Mouse (Mus musculus) cerebellum, adult (tissue): ENCODE measurements around the gene Foxl2.

Experiments
- ATAC-seq: cut with Nextera tagmentation; 2 replicates; pipeline ENCODE4 v1.9.2; 2017; ENCODE audit warnings: mild to moderate bottlenecking, moderate library complexity, mixed read lengths; ENCODE audit not compliant: insufficient number of reproducible peaks, low FRiP score, low TSS enrichment

Foxl2 gene

DNA sequence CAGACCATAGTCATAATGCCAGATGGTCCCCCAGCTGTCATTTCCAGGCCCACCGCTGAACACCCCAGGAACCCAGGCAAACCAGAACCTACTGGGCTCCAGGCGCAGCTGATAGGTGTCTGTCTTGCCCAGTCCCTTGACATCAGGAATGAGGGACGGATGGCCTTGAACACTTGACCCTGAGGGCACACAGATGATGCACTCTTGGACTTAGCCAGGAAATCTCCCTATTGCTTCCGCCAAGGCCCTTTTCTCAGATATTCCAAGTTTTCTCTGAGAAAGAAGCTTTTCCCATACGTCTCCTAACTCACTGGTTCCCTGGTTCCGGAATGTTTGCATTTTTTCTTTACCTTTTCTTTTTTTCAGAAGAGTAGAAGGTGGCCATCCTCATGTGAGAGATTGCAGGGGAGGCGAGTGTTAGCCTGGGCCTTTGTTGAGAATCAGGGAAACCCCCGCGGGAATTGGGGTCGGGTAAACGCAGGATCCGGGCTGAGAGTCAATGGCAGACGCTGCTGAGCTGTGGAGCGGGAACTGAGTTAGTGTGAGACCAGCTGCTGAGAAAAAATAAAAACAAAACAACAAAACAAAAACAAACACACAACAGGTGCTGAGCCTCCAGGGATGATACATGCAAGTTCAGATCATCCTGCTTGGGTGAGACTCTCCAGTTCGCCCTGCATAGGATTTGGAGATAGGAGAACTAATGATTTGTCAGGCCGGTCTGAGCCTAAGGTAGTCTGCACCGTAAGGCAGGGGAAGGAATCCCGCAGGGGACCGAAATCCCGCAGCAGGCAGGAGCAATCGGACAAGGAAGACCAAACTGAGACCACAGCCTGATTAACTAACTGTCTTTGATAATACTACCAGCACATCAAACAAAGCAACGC is 6.7 kb downstream of the Foxl2 start:
- ATAC-seq = no peak

DNA sequence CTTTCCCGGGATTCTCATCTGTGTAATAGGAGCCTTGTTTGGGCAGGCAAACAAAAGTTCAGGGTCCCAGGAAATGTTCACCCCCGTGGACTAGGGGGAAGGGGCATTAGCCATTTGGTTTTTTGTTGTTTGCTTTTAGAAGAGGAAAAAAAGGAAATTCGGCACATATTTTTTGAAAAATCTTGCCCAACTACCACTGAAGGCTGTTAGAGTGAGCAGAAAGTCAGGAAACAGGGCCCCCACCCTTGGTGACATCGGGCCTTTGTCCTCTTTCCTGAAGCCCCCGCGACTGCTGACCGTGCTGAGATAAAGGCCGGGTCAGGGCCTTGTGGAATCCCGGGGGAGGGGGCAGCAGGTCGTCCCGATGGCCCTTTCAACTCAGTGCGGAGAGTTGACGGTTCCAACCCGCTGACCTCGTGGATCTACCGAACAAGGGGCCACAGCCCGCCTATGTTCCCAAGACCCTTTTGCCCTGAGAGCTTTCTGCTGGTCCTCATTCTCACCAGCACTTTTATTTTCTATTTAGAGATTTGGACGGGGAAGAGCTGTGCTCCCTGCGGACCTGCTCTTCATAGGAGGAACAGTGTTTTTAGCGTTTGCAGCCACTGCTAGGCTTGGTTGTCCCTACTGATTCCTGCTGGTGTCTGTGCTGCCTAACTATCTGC is 7.5 kb downstream of the Foxl2 start:
- ATAC-seq = no peak

DNA sequence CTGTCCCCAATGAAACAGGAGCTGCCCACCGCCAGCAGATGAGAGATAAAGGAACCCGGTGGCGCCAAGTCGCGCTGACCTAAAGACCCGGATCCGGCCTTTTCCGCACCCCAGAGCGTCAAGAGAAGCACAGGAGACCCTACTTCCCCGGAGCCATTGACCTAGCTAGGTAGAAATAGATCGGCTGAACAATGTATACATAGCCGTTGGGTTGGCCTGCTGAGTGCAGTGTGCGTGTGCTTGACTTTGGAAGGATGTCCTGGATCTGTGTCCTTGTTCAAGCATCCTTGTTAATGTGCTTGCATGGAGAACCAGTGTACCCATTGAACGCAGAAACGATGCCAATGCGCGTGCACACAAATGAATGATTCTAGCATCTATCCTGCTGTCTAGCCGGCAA is 8.6 kb downstream of the Foxl2 start:
- ATAC-seq = no peak

DNA sequence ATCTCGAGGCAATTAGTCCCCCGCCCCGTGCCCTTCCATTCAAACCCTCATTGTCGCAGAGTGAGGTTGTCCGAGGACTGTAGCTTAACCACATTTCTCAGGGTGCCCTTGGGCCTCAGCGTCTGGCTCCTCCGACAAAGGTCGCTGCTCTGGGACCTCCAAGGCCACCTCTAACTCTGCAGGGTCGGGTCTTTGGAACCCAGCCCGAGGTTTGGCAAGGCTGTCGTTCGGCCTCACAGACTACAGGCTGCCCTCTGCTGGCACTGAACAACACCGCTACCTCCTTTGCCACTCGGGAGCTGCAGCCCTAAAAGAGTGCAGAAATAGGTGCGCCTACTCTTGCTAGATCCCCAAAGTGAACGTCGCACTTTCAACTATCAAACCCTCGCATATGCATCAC is 10.0 kb downstream of the Foxl2 start:
- ATAC-seq = no peak

DNA sequence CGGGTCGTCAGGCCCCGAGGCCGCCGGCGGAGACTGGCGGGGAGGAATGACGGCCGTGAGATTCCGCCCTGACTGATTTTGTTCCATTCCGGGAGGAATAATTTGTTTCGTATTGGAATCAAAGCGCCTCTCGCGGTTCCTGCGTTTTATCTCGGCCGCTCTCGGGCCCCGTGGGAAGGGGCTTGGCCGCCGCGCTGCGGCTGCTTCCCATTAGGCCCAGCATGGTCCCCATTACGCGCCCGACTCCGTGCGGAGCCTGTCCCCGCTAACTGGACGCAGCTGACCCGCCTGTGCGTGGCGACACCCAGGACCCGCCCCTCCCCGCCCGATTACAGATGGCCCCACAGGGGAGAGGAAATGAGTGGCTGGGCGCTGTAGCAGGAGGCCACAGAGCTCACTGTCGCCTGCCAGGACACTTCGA is 18.0 kb downstream of the Foxl2 start:
- no peak; the same call in 1 of the 2 replicates for ATAC-seq

DNA sequence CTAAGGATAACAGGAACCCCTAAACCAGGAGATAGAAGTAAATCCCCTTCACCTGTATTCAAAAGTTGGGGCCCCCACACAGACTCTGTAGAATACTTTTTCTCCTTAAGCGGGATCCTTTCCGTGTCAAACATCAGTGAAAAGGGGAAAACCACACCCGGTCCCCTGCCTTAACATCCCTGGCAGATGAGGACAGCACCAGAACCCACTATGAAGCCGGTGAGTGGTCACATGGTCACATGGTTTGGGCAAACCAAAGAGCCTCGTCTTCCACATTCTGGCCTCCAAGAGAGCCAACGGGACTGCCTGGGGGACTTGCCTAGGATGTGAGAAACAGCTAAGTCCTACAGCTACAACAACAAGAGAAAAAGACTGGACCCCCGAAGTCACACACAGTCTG is 18.5 kb downstream of the Foxl2 start:
- ATAC-seq = no peak

DNA sequence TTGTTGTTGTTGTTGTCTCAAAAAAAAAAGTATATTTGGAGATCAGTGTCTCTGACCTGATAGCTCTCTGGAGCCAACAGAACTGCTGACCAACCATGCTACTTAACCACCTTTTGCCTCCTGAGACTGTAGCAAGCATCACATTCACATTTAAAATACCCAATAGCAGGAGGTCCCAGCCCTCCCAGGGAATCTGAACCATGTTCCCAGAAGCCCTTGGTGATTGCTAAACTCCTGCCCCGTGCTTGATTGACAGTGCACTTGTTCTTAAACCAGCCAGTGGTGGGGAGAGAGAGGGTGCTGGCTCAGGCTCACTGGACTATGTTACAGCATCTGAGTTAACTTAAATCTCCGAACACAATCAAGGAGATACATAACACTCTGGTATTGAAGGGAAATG is 19.8 kb downstream of the Foxl2 start:
- ATAC-seq = no peak

DNA sequence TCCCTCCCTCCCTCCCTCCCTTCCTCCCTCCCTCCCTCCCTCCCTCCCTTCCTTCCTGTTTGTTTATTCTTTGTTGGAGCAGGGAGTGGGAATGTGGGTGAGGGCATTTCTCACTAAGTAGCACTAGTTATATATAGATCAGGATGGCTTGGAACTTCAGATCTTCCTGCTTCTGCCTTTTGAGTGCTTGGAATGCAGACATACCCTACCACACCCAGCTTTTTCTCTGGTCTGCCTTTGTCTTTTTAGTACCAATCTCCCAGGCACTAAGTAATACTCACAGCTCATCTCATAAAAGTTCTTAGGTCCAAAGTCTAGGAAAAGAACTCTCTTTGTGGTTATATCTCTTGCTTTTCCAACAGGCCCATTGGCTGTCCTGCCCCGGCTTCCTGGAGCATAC is 21.0 kb downstream of the Foxl2 start:
- ATAC-seq = no peak

DNA sequence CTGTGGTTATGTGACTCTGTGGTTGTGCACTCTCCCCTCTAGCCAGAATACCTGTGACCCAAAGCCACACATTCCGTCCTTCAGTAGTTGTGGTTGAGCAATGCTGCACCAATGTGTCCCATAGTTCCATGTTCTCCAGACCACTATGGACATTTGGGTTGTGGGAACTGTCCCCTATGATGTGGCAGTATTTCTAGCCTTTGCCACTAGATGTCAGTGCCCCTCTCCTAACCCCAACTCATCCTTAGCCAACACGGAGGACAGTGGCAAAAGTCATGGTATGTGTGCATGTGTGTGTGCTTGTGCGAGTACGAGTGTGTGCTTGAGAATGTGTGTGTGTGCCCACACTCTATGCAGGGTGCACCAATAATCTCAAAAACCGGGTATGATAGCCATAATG is 21.4 kb downstream of the Foxl2 start:
- ATAC-seq = no peak

DNA sequence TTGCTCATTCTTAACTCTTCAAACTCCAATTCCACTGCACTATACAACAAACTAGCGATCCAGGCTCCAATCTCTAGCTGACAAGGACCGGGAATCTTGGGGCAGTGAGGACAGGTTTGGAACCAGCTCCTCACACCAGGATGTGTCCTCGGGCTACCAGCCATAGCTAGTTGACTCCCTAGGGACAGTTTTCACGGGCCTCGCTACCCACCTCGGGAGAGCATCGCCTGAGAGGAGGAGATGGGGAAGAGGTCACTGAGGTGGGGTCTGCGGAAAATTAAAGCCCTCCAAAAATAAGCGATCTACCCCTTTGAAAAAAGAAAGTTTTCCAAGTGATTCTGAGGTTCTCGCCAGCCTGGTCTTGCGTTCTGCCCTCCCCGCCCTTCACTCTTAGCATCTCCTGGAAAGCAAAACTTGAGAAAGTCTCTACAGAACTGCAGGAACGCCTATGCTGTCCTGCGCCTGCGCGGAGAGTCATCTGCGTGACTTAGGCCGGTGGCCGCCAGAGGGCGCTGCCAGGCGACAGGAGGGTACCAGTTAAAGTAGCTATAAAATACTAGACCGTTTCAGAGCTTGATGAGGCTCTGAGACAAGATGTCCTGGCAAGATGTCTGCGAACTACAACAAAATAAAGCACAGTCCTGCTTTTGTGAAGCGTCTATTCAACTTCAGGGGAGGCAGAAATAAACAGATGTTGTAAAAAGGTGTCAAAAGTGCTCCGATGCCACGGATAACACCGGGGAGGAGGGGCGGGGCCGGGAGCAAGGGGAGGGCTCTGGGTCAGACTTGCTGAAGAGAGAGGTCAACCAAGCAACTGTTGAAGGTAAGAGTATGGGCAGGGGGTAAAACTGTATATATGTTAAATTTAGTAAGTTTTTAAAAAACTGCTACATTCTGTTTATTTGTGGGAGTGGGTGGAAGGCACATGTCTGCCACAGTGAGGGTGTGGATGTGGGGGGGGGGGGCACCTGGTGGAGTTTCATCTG is 24.6 kb downstream of the Foxl2 start:
- peak; percentile 78; the same call in 1 of the 2 replicates for ATAC-seq

DNA sequence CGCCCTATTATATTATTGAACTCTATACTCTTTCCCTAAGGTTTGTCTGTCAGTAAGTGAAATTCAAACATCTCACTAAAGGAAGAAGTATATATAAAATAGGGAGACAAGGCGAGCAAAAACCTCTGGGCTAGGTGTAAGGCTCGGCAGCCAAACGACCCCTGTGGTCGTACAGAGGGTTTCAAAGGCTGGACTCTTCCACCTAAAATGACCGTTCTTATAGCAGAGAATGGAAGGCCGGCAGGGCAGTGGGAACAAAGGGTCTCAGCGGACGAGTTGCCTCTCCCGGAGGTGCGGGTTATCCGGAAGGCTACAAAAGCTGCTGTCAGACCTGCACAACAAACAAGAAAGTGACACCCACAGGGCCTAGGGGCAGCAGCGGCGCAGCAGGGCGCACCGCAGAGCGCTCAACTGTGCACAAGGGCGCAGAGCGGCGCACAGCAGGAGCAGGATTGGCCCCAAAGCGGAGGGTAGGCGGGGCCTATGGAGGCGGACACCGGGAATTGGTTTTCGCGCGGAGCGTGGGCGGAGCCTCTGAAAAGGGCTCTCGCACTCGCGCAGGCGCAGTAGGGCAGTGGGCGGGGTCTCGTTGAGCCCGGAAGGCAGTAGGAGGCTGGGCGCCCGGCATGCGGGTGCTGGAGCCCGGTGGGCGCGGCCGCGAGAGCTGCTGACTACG is 30.9 kb downstream of the Foxl2 start, which contains the start of gene Faim:
Faim (plus strand) TSS at position 574 of the 676 bp plus-strand sequence.
- peak; percentile 91 for ATAC-seq

DNA sequence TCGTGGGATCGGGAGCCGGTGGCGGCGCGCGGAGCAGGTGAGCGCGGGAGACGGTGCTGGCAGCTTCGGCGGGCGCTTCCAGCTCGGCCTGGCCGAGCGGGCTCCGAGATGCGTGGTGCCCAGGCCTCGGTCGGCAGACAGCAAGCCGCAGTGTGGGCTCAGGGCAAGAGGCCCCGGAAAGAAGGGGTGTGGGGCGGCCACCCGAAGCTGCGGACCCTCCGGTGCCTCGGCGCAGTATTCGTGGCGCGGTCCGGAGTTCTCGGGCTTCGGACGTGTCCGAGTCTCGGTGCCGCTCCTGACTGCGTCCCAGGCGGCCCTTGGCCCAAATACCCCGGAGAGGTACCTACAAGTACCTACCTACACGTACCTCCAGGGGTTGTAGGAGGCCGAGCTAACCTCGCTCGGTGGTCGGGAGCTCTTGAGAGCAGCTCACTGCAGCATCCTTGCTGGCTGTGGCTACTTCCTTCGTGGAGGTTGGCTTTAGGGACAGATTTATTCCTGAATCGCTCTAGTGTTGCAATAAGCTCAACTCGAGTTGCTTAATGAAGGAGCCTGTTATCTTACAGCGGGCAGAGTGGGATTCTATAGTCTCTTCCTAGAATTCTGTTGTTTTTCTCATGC is 31.5 kb downstream of the Foxl2 start:
- peak; percentile 72; the same call in 1 of the 2 replicates for ATAC-seq

DNA sequence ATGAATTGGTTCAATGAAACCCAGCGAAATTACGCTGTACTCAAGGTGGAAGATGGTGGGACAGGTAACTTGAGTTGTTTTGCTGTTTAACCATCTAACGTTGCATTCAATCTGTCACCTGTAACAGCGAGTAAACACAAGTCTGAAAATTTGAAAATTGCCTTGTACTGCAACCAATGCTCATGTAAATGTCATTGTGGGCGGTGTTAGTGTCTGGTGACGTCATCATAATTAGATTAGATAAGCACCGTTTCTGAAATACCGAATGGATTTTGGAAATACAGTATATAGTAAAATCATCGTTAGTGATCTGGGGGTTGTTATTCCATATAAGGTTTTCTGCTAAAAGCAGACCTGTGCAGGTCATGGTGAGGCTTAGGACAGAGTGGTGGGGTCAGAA is 32.0 kb downstream of the Foxl2 start:
- no peak for ATAC-seq

DNA sequence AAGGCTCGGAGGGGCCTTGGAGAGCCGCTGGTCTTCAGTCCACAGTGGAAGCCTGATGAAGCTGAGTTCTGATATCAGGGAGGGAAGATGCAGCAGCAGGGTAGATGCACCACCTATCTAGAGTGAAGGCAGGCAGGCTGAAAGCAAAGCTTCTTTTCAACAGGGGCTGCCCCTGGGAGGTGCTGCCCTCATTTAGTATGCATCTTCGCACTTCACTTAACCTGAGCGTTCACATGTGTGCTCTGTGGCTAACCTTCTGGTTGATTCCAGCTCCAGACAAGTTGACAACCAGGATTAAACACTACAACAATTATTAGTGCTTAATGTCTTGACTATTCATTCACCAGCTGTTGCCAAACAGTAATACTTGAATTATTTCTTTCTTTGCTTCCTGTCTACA is 39.0 kb downstream of the Foxl2 start:
- no peak for ATAC-seq

DNA sequence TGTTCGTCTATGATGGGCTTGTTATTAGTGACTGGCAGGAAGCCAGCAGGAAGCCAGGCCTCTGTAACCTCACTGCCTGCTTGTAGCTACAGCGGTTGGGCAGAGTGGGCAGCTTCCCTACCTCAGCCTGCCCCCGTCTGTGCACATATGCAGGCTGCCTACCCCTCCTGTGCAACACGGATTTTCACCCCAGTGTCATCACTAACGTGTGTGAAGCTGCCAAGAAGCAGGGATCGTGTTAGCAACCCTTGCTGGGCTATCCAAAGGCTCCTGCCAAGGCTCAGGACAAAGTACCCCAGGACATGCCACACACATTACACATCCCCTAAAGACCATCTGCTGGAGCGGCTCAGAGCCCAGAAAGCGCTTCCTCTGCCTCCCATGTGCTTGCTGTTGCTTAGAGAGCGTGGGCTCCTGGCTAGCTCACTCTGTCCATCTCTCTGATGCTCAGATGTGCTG is 44.8 kb downstream of the Foxl2 start:
- peak; percentile 95 for ATAC-seq

DNA sequence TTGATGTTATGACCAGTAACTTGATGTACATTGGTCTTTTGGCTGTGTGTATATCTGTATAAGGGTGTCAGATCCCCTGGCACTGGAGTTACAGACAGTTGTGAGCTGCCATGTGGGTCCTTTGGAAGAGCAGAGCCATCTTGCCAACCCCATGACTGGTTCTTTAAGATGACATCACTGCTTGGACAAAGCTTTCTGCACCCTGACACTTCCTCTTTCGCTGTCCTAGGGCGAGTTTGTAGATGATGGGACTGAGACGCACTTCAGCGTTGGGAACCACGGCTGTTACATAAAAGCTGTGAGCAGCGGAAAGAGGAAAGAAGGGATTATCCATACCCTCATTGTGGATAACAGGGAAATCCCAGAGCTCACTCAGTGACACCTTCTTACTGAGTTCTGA is 46.2 kb downstream of the Foxl2 start:
- no peak for ATAC-seq
